Mouse (Mus musculus) lung, adult 2 months (tissue): Measurements from ENCODE around the gene Acsm3.

ENCODE experiments used
- CTCF ChIP-seq: fragments of 200-500 bp; IDR thresholded peaks from 2 replicates; pipeline ENCODE4 v1.5.1; 2011; ENCODE audit warnings: mild to moderate bottlenecking, low read length, control low read depth; ENCODE audit not compliant: insufficient read depth
- POLR2A ChIP-seq: fragments of 200-500 bp; IDR thresholded peaks from 2 replicates; pipeline ENCODE4 v1.6.1; 2011; ENCODE audit warnings: low read depth, mild to moderate bottlenecking, control low read depth, low read length, borderline replicate concordance; ENCODE audit errors: extremely low read depth

GRCm38 (mm10) chr7:119789024-119789423, 28.3 kb downstream of the Acsm3 start:
- TF ChIP-seq POLR2A: no peak
- TF ChIP-seq CTCF: no peak
